Mouse (Mus musculus): ENCODE measurements around the gene Xntrpc.

DNA sequence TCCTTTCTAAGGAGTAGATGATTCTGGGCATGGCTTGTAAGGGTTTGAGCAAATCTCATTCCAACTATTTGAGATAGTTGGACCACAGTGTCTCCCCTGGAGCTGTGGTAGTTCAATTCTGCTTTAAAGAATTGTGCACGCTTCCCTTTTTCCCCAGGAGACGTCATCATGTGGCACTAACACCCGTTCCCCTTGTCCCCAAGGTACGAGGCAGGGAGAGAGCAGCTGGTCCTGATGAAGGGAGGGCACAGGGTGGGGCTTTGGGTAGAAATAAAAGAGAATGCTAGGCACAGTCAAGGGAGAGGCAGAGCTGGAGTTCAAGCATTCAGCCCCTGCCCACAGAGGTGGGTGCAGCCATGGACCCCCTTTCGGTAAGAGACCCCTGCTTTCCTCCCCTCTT, 17.3 kb downstream of the Xntrpc start, which contains the start of gene Trpc2:
- no peak for TF ChIP-seq POLR2A (IDR thresholded peaks at IDR 0.05; ENCODE audit: extremely low read depth, insufficient read depth, low read length)
- TF ChIP-seq CTCF (IDR thresholded peaks at IDR 0.05; ENCODE audit: extremely low read depth, insufficient read depth, low read length), result no peak
